Mouse (Mus musculus) erythroblast, embryonic 14.5 days (primary cell): ENCODE measurements around the gene C2cd2.

ENCODE experiments used
- GATA1 ChIP-seq: IDR thresholded peaks from 2 replicates; pipeline ENCODE4 v1.6.1; 2012; ENCODE audit warnings: low read length, inconsistent platforms, mixed read lengths
- TAL1 ChIP-seq: IDR thresholded peaks from 3 replicates; pipeline ENCODE4 v1.6.1; 2012; ENCODE audit warnings: low read length, inconsistent platforms, mixed read lengths

GRCm38 (mm10) chr16:97869193-97870102, 93.0 kb downstream of the C2cd2 start:
- TF ChIP-seq GATA1 = no peak
- no peak for TF ChIP-seq TAL1
